Mouse (Mus musculus) lung, postnatal 4 days (tissue): ENCODE results near the gene Eif1.
"Not testable (repeated sequence)": the region's sequence is repeated elsewhere in the genome, so short reads cannot be mapped to it uniquely, and the experiment has no call there.

Source experiments
- DNase-seq, 2 experiments: peaks; one replicate each; pipeline ENCODE4 v3.0.0; 2021

Gene Eif1

DNA sequence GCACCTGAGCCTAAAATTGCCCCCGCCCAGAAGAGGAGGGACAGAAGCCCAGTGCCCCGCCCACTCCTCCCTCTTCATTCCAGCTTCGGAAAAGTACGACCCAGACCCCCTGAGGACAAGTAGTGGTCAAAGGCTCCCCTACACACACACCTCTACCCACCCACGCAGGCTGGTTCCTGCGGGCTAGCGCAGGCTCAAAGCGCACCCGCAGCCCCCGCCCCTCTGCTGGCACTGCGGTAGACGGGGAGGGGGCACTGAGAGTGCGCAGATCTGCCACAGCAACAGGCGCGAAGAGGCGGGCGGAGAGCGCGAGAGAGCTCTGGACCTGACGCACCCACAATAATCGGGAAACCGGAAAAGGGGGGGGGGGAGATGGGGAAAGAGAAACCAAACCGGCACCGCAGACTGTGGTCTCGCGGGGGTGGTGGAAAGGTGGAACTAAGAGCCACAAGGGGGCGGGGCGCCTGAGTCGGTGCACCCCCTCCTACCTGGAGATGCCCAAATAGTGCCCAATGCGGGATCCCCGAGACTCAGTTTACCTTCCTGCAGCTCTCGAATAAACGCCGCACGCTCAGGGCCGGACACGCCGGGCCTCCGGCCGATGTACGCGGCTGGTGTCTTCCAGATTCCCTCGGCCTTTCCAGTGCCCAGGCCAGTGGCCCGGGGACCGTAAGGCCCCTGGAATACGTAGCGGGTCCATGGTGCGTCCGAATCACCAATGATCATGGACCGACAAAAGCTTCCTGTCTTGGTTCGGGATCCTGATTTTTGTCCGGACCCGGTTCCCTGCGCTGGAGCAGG, 35.7 kb downstream of the Eif1 start:
- DNase-seq: peak; percentile 55 to 70

DNA sequence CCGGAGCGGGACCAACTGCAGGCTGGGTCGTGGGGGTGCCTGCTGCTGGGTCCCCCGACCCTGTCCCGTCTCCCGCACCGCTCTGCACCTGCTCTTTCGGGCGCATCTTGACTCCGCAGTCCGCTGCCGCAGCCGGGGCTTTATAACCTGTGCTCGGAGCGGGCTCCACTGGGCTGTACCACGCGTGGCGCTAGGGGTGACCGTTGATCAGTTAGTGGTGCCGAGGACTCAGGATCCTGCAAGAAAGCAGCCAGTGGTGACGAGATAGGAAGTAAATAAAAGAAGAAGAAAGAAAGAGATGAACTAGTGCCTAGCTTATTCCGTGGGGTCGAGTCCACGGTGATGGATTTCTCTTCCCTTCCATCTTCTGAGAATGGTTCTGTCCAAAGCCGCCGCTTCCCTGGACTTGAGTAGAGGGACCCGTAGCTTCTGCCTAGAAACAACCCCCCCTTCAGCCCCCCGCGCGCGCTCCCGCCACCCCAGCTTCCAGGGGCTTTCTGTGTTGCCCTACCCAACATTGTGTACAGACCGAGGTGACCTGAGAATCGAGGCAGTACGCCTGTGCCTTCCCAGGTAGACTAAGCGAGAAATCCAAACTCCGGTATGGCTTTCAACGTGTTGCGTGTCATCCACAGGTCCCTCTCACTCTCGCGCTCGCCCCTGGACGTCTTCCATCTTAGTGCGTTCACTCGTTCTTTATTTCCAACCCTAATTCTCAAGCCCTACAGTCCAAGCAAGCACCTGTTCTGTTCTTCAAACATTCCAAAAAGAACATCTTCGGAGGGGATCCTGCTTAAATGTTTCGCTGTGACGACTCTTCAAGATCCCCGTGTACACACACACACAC, 36.5 kb downstream of the Eif1 start, which contains the start of gene Hap1:
Hap1 (minus strand) TSS at position 157 of the 847 bp plus-strand sequence.
- DNase-seq: peak; percentile 72 to 74

- DNase-seq: no peak
Observed at GRCm38 (mm10) chr11:100356819-100357211, 37.1 kb downstream of the Eif1 start.

- no peak for DNase-seq
Observed at GRCm38 (mm10) chr11:100357408-100357807, 37.7 kb downstream of the Eif1 start.

- no peak for DNase-seq
Observed at GRCm38 (mm10) chr11:100360175-100360574, 40.5 kb downstream of the Eif1 start.

- DNase-seq: not testable (repeated sequence)
Observed at GRCm38 (mm10) chr11:100361059-100361458, 41.4 kb downstream of the Eif1 start.

- DNase-seq: peak in 1 of 2 experiments; percentile 84
Observed at GRCm38 (mm10) chr11:100362209-100362978, 42.7 kb downstream of the Eif1 start.

DNA sequence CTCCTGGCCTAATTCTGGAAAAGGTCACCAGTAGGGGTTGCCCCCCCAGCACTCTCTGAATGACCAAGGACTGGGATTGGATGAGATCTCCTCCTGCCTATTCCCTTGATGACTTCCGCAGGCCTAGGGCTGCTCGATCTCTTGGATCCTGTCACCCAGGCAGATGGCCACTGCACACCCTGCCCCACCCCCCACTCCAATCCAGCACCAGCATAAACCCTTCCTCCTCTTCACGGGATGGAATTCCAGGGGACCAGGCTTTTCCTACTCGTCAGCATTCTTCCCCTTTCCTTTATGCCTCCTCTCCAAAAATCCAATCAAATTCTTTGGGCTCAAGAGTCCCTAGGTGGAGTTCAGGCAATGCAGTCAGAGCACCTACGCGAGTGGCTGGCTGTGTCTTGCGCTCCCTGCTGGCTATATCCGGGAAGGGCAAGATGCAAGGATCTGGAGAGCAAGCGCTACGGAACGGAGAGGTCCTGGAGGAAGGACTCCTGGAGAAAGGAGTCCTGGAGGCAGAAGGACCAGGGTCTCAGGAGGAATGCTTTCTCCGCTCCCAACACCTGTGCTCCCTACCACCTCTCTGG, 43.4 kb downstream of the Eif1 start:
- DNase-seq: peak; percentile 79 to 87

DNA sequence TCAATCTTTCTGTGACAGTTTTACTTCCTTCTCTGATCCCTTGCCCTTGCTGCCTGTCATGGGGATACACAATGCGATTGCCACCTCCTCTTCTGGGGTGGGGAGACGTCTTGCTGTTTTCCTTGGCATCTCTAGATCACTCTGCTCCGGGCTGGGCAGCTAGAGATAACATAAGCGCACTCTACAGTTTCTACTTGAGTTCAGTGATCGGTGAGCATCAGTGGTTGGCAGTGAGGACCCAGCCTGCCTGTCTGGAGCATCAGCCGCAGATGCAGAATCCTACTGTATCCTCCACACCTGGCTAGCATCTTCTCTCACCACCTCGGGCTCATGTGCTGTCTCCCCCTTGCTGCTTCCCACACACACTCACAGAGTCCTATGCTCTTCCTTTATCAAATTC, 49.5 kb downstream of the Eif1 start:
- DNase-seq: no peak

GRCm38 (mm10) chr11:100369822-100370221, 50.1 kb downstream of the Eif1 start:
- DNase-seq: no peak
